Mouse (Mus musculus) kidney, adult 11 months (tissue): Measurements from ENCODE around the gene Arid5b.
A peak's percentile ranks its signal among the peaks of the same experiment; 100 is the strongest.

Experiments
- DNase-seq: peaks from one replicate; pipeline ENCODE4 v3.0.0; 2022

The Arid5b gene

DNA sequence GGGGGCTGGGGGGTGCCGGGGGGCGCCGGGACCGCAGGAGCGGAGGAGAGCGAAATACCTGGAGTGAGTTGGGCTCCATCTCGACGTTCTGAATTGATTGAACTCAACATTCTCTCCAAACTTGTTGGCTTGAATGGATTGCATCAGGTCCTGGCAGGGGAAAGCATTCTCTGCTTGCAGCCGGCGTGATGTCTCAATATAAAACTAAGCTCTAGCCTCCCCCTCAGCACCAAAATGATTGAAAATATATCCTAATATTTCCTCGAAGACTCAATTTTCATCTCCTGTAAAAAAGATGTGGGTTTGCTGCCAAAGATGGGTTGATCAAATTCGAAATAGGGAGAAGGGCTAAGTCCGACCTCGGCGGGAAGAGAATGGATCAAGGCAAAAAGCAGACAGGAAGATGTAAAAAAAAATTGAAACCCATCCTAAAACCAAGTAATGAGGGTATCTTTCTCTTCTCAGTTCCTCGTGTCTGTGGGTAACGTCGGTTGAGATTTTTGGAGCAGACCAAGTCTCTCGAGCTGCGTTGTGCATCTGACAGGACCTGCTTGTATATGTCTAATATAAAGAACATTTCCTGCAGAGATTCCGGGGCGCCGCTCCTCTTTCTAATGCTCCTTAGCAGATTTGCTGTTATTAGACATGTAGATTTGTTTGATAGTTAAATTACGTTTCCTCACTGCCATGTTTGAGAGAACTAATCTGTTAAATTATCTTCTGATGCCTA is at the start of gene Arid5b:
Gene Arid5b (minus strand): TSS at position 109 of the 730 bp plus-strand sequence.
- peak; percentile 48 for DNase-seq

- DNase-seq: no peak
These were observed 46.8 kb upstream of the Arid5b start for GRCm38 (mm10) chr10:68325378-68325777.

GRCm38 (mm10) chr10:68324061-68324460 is 45.5 kb upstream of the Arid5b start:
- DNase-seq: no peak

GRCm38 (mm10) chr10:68323167-68323566 is 44.6 kb upstream of the Arid5b start:
- no peak for DNase-seq

DNA sequence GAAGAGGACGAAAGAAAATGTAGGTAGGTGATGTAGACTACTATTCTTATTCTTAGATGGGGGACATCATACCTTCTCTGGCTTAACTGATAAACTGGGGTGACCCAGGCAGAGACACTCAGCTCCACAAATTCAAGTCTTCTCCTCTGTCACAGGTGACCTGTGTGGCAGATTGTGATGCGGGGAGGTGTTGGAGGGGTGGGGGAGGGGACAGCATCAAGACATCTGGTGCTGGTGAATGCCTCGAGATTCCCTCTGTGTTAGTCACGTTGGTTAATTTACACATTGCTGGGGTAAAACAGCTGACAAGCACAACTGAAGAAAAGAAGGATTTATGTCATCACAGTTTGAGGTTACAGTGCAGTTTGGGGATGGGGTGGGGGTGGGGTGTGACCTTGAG is 42.4 kb upstream of the Arid5b start:
- no peak for DNase-seq

DNA sequence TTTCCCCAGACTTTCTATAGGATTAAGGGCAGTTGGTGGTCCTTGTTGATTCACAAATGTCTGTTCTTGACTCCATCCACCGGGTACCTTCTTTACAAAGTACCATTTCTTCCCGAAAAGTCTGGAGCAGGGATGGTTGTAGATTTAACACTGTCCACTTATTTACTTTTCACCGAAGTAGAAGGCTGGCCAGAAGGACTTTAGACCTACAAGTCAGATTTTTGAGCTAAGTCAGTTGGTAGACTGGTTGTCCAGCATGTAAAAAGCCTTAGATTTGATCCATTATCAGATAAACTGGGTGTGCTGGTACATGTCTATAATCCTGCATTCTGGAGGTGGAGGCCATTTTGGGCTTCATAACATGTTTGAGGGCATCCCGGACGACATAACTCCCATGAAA is 42.0 kb upstream of the Arid5b start:
- no peak for DNase-seq

DNA sequence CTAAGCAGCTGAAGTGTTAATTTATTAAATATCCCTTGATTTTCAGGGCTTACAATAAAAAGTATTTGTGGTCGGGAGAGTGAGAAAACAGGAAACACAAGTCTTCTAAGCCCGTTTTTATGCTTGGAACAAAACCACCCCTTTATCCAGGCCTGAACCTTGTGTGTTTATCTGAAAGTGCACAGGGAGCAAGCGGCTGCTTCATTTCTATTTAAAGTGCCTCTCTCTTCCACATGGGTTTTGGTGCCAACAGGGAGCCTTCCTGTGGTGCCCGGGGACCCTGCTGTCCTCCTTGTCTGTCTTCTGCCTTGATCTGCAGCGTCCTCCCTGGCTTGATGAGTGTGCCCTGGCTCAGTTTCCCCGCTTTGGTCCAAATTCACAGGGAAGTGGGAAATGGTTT is 40.9 kb upstream of the Arid5b start:
- no peak for DNase-seq

DNA sequence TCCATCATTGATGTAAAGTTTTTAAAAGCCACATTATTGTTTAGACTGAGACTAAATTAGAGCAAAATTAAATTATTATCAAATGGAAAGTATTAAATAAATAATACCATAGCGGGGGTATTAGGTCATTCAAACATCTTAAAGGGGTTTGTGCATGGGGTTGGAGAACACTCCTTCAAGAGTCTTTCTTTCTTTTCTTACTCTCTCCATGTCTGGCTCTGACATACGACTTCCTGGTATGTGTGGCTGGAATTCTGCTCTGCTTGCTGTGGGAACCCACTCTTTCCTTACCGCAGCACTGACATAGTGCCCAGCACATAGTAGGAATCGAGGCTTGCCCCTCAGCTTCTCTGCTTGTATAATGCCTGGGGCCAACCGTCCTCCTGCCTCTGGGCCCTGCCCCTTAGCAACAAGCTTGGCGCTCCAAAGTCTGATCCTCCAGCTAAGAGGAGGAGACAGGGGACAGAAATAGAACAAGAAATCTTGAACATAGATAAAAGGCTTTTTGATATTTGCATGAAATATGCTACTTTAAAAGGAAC is 40.0 kb upstream of the Arid5b start:
- DNase-seq: no peak

- no peak for DNase-seq
These were observed 34.2 kb upstream of the Arid5b start for GRCm38 (mm10) chr10:68312734-68313133.

DNA sequence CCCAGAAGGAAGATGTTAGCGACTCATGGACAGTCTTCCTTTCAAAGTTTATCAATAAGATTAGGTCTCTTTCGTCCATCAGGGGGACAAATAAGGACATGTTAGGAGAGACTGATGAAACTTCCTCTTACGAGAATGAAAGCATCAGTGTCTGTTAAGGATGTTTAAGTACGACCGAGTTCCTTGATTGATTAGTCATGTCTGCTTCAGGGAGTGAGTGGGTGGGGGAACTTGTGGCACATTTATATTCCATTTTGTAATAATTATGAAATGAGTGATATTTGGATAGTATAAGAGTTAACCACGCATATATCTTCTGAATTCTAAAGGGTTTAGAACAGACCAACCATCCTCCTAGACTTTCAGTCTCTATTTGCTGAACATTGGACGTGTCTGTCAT is 22.5 kb upstream of the Arid5b start:
- DNase-seq: no peak

DNA sequence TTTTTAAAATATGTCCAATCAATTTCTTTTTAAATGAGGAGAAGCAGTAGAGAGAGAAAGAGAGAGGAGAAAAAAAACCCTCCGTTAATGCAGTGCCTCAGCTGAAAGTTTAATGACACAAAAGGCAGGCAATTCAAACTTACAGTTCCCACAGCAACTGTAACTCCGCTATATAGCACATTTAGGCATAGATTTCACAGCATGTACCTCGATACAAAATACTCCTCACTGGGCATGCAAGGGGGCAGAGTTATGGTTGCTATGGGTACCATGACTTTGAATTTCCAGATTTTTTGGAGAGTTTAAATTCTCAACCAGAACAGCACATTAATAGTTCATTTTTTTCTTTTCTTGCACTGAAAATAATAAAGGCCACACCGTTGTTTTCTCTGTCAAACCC is 10.9 kb upstream of the Arid5b start:
- DNase-seq: no peak

- DNase-seq: peak; percentile 91
These were observed 4.2 kb upstream of the Arid5b start for GRCm38 (mm10) chr10:68282466-68283391.

- DNase-seq: no peak
These were observed 3.2 kb upstream of the Arid5b start for GRCm38 (mm10) chr10:68281775-68282106.

GRCm38 (mm10) chr10:68281076-68281774 is 2.7 kb upstream of the Arid5b start:
- no peak for DNase-seq

GRCm38 (mm10) chr10:68279516-68280501 is 1.3 kb upstream of the Arid5b start:
- DNase-seq: peak; percentile 66

DNA sequence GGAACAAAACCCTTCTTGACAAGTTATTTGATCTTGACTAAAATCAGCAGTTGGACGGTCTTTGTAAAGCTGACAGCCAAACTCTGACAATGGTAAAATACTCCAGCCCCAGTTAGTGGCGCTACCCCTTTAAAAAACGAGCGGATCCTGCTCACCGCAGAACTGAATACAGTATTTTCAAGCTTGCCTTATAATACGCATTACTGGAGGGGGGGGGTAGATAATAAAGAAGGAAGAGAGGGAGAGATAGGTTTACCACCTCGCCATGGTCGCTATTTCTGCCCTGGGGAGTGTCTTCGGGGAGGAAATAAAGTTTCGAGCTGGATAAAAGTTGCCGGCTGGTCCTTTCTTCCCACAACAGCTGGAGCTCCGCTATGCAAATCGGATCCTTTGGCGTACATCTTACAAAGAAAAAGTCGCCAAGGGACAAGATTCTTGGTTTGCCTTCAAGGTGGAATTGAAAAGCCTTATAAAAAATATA is 829 bp downstream of the Arid5b start:
- peak; percentile 58 for DNase-seq

DNA sequence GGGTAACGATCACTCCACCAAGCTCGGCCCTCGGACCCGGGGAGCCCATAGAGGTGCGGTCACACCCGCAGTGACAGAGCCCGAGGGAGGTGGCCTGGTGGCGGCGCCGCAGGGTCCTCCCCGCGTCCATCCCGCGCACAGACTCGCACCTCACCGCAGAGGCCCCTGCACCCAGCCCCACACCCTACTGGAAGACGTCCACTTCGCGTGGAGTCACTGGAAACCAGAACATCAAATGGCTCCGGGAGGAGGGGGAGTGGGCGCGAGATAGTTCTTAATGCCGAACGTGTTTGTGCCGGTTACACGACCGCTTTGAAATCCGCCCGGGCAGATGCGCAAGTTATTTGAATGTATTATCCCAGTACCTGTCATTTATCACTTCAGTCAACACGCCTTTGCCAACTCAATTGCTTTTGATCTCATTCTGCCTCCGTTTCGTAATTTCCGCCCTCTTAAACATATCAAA is 1.5 kb downstream of the Arid5b start:
- peak; percentile 62 for DNase-seq

GRCm38 (mm10) chr10:68276350-68276975 is 2.1 kb downstream of the Arid5b start:
- peak; percentile 83 for DNase-seq

- peak; percentile 58 for DNase-seq
These were observed 3.4 kb downstream of the Arid5b start for GRCm38 (mm10) chr10:68274900-68275760.

- no peak for DNase-seq
These were observed 8.8 kb downstream of the Arid5b start for GRCm38 (mm10) chr10:68269789-68270188.
